Mouse (Mus musculus) forebrain, postnatal 0 days (tissue): ENCODE results near the gene Serpinb6a. TPM values are rescaled to one million over a fixed set of nuclear protein-coding genes. Genes with fewer than 3 reads are reported as not detected.

Experiments
- ATAC-seq: fragments of 200-750 bp; cut with Nextera tagmentation; 2 replicates; pipeline ENCODE4 v1.8.0; 2017; ENCODE audit warnings: mild to moderate bottlenecking, moderate library complexity
- DNase-seq: peaks from one replicate; pipeline ENCODE4 v3.0.0-alpha.2; 2015
- H3K27ac ChIP-seq: fragments of 300-500 bp; sonication (generic); 2 replicates; pipeline ENCODE4 v1.5.1; 2014; ENCODE audit warnings: low read depth, mild to moderate bottlenecking, antibody characterized with exemption, low read length, moderate library complexity, mixed read lengths
- H3K27me3 ChIP-seq: fragments of 300-500 bp; sonication (generic); 2 replicates; pipeline ENCODE4 v1.6.1; 2014; ENCODE audit warnings: mild to moderate bottlenecking, low read length, mixed read lengths; ENCODE audit not compliant: insufficient read depth
- H3K36me3 ChIP-seq: fragments of 300-500 bp; sonication (generic); 2 replicates; pipeline ENCODE4 v1.6.1; 2014; ENCODE audit warnings: mild to moderate bottlenecking, moderate library complexity; ENCODE audit not compliant: insufficient read depth
- H3K4me1 ChIP-seq: fragments of 300-500 bp; sonication (generic); 2 replicates; pipeline ENCODE4 v1.6.1; 2014; ENCODE audit warnings: antibody characterized with exemption; ENCODE audit not compliant: insufficient read depth
- H3K4me2 ChIP-seq: fragments of 300-500 bp; sonication (generic); 2 replicates; pipeline ENCODE4 v1.6.1; 2014; ENCODE audit warnings: low read depth, mild to moderate bottlenecking, moderate library complexity
- H3K4me3 ChIP-seq: fragments of 300-500 bp; sonication (generic); 2 replicates; pipeline ENCODE4 v1.5.1; 2014; ENCODE audit warnings: low read depth, low read length, mixed read lengths
- H3K9ac ChIP-seq: fragments of 300-500 bp; sonication (generic); 2 replicates; pipeline ENCODE4 v1.6.1; 2014; ENCODE audit warnings: mild to moderate bottlenecking
- H3K9me3 ChIP-seq: fragments of 300-500 bp; sonication (generic); 2 replicates; pipeline ENCODE4 v1.6.1; 2016; ENCODE audit warnings: low read length
- CTCF ChIP-seq: sonication (generic); IDR thresholded peaks from 2 replicates; pipeline ENCODE4 v1.5.1; 2016; ENCODE audit warnings: antibody characterized with exemption, control low read depth, low read depth
- WGBS: fragments of 180-500 bp; shearing (Covaris S2); extraction: QIAGEN DNeasy Blood & Tissue Kit; methylation state at CpG from one replicate; pipeline ENCODE4 v1.1.7; 2014; 5-methylcytosine and 5-hydroxymethylcytosine counted together
- polyA plus RNA-seq: library from polyadenylated mRNA; unstranded; fragments of >200 nt; fragmentation: Nextera tagmentation; extraction: Ambion mirVana; gene quantifications from 2 replicates; pipeline ENCODE4 v1.2.1, GENCODE M21; 2015
- total RNA-seq: library from RNA; depleted of rRNA; stranded (reverse); fragments of >200 nt; gene quantifications from 2 replicates; pipeline ENCODE4 v1.2.3, GENCODE M21; 2014

The Serpinb6a gene
- total and polyA plus RNA-seq, 2 experiments from 2014 or later, result 50.6 to 62.6 TPM

- Histone ChIP-seq H3K9me3 (no peaks in the 10 kb centered on the region), H3K9ac (no peak overlapping the region), H3K27me3 (no peaks in the 10 kb centered on the region), H3K4me1 (peaks cover 3% of the 10 kb centered on the region; the same call in 1 of the 2 replicates), H3K4me3 (no peak overlapping the region), H3K4me2 (no peak overlapping the region), H3K36me3 (no peaks in the 10 kb centered on the region), H3K27ac (no peak overlapping the region)
- TF ChIP-seq CTCF, result no peak
- no peak for DNase-seq
- ATAC-seq, result no peak
- 83% methylated on average over 7 of the region's 7 CpGs for WGBS
These were observed 41.3 kb upstream of the Serpinb6a start for GRCm38 (mm10) chr13:34043716-34044393.

DNA sequence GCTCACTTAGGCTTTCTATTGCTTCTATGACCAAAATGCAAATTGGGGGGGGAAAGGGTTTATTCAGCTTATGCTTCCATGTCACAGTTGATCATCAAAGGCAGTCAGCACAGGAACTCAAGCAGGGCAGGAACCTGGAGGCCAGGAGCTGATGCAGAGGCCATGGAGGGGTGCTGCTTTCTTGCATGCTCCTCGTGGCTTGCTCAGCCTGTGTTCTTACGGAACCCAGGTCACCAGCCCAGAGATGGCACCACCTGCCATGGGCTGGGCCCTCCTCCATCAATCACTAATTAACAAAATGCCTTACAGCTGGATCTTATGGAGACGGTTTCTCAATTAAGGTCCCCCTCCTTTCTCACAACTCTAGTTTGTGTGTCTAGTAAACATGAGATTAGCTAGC lies 37.5 kb upstream of the Serpinb6a start:
- H3K4me3 ChIP-seq, result no peak overlapping the region
- ATAC-seq (no peak), DNase-seq (no peak)
- WGBS, result 95% methylated on average over 3 of the region's 3 CpGs
- no peak overlapping the region for H3K4me2 ChIP-seq
- TF ChIP-seq CTCF, result no peak
- H3K9ac ChIP-seq, result no peak overlapping the region
- no peaks in the 10 kb centered on the region for H3K36me3 ChIP-seq
- H3K27me3 ChIP-seq, result no peaks in the 10 kb centered on the region
- H3K27ac ChIP-seq, result no peak overlapping the region
- peaks cover 14% of the 10 kb centered on the region; the same call in 1 of the 2 replicates for H3K4me1 ChIP-seq
- H3K9me3 ChIP-seq, result no peaks in the 10 kb centered on the region

- Histone ChIP-seq H3K9me3 (no peaks in the 10 kb centered on the region), H3K27ac (no peak overlapping the region), H3K27me3 (no peaks in the 10 kb centered on the region), H3K36me3 (no peaks in the 10 kb centered on the region; the same call in 1 of the 2 replicates), H3K4me1 (peaks cover 14% of the 10 kb centered on the region; the same call in 1 of the 2 replicates), H3K9ac (no peak overlapping the region), H3K4me3 (no peak overlapping the region), H3K4me2 (peak overlapping the region; percentile 75)
- DNase-seq, result no peak
- no peak for ATAC-seq
- no peak for TF ChIP-seq CTCF
- WGBS, result 37% methylated on average over 8 of the region's 8 CpGs
These were observed 36.3 kb upstream of the Serpinb6a start for GRCm38 (mm10) chr13:34038901-34039341.

DNA sequence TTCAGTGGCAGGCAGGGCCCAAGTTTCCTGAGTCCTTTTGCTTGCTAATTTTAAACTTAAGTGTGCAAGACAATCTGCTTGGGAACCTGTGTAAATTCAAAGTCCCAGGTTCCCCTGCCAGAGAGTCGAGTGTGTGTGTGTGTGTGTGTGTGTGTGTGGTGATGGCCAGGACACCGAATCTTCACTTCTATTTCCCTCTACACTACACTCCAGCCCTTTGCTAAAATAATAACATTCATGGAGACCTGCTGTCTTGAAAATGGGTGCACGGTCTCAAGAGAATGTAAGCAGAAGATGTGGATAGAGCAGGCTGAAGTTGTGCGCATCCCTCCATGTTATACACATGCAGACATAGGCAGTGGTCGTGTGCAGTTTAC lies 35.5 kb upstream of the Serpinb6a start:
- H3K36me3 ChIP-seq, result no peaks in the 10 kb centered on the region; the same call in 1 of the 2 replicates
- H3K9ac ChIP-seq, result peak overlapping the region; percentile 94
- peak overlapping the region; percentile 75 for H3K4me2 ChIP-seq
- peaks cover 14% of the 10 kb centered on the region; the same call in 1 of the 2 replicates for H3K4me1 ChIP-seq
- no peak for DNase-seq
- peak overlapping the region; percentile 89 for H3K27ac ChIP-seq
- peak overlapping the region; percentile 73 for H3K4me3 ChIP-seq
- no peaks in the 10 kb centered on the region for H3K27me3 ChIP-seq
- TF ChIP-seq CTCF, result no peak
- WGBS, result 27% methylated on average over 5 of the region's 5 CpGs
- no peaks in the 10 kb centered on the region for H3K9me3 ChIP-seq
- ATAC-seq, result peak; percentile 3; the same call in 1 of the 2 replicates

- no peaks in the 10 kb centered on the region for H3K9me3 ChIP-seq
- H3K9ac ChIP-seq, result peak within 1 kb of the TSS; percentile 94
- peak within 1 kb of the TSS; percentile 89 for H3K27ac ChIP-seq
- WGBS, result 2% methylated on average over 37 of the region's 37 CpGs
- H3K36me3 ChIP-seq, result peaks cover 5% of the 10 kb centered on the region; the same call in 1 of the 2 replicates
- H3K27me3 ChIP-seq, result no peaks in the 10 kb centered on the region
- ATAC-seq (peak; percentile 99), DNase-seq (peak; percentile 96)
- H3K4me2 ChIP-seq, result peak within 1 kb of the TSS; percentile 75
- H3K4me1 ChIP-seq, result peaks cover 14% of the 10 kb centered on the region; the same call in 1 of the 2 replicates
- no peak for TF ChIP-seq CTCF
- H3K4me3 ChIP-seq, result peak within 1 kb of the TSS; percentile 73
These were observed 34.8 kb upstream of the Serpinb6a start, which contains the start of gene Bphl for GRCm38 (mm10) chr13:34037172-34038055. TSS of gene Bphl (plus strand) at chr13:34037597.

- no peak overlapping the region for H3K4me3 ChIP-seq
- peaks cover 8% of the 10 kb centered on the region; the same call in 1 of the 2 replicates for H3K36me3 ChIP-seq
- H3K4me1 ChIP-seq, result peaks cover 14% of the 10 kb centered on the region; the same call in 1 of the 2 replicates
- H3K27ac ChIP-seq, result peak overlapping the region; percentile 89
- 84% methylated on average over 5 of the region's 5 CpGs for WGBS
- H3K9ac ChIP-seq, result peak overlapping the region; percentile 94
- peak overlapping the region; percentile 75; the same call in 1 of the 2 replicates for H3K4me2 ChIP-seq
- TF ChIP-seq CTCF, result no peak
- no peak for ATAC-seq
- no peaks in the 10 kb centered on the region for H3K9me3 ChIP-seq
- DNase-seq, result no peak
- H3K27me3 ChIP-seq, result no peaks in the 10 kb centered on the region
These were observed 34.1 kb upstream of the Serpinb6a start for GRCm38 (mm10) chr13:34036726-34037125.
